Mouse (Mus musculus): ENCODE data around the gene Maml1. TPM values are rescaled to one million over a fixed set of nuclear protein-coding genes. Genes with fewer than 3 reads are reported as not detected.

The Maml1 gene
- polyA plus RNA-seq, 1 experiment from 2014 or later = 3.8 TPM

DNA sequence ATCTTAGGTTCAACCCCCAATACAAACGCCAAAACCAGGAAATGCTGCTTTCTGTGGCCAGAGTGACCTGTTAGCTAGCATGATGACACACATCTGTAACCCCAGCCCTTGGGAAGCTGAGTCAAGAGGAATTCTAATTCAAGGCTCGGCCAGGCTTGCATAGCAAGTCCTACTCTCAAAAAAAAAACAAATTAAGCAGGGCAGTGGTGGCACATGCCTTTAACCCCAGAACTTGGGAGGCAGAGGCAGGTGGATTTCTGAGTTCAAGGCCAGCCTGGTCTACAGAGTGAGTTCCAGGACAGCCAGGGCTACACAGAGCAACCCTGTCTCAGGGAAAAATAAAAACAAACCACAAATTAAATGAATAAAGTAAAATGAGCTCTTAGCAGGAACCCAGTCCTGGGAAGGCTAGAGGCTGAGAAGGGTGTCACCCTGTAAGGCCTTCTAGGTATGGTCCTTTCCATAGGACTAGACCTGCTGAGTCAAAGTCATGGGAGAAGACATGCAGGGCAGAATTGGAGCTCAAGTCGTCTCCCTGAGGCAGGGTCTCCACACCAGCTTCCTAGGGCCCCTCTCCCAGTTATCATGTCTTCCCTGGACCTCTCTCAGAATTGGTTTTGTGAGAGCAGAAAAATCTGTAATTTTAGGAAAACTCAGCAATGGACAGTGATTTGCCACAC lies 79.9 kb downstream of the Maml1 start:
- 74% methylated on average over 3 of the region's 3 CpGs for WGBS
- Histone ChIP-seq H3K4me3 (no peak overlapping the region), H3K4me2 (replicated peaks) (no peak overlapping the region), H3K27me3 (no peaks in the 10 kb centered on the region), H3K4me1 (peaks cover 31% of the 10 kb centered on the region), H3K27ac (replicated peaks) (no peak overlapping the region), H3K9ac (replicated peaks) (no peak overlapping the region), H3K9me3 (no peaks in the 10 kb centered on the region), H3K36me3 (peaks cover 5% of the 10 kb centered on the region)
- ATAC-seq (replicated peaks) = no peak

DNA sequence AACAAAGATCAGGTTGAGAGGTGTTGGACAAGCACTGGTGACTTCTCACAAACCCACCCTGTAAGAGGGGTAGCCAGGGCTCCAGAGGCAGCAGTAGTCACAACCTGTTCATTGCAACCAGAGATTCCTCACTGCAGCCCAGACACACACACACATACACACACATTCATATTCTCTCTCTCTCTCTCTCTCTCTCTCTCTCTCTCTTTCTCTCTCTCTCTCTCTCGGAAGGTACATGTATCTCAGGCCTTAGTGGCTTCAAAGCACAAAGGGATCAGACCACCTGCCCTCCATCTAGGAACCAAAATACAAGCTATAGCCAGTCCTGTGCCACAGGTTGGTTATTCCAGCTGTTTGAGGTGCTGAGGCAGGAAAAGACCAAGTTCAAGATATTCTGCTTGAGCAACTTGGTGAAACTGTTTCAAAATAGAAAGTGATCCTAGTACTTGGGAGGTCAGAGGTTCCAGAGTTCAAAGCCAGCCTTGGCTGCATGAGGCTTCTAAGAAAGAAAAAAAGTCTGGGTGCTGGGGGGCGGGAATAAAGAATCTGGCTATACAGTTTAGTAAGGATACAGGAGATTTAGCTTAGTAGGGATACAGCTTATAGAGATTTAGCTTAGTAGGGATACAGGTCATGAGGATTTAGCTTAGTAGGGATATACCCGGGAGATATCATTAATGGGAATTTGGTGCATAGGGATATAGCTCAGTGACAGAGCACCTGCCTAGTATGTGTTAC lies 80.6 kb downstream of the Maml1 start:
- no peak for ATAC-seq (replicated peaks)
- peaks cover 31% of the 10 kb centered on the region for H3K4me1 ChIP-seq
- H3K4me2 ChIP-seq (replicated peaks) = peak overlapping the region; percentile 56
- peak overlapping the region; percentile 95; the same call in 1 of the 2 replicates for H3K27ac ChIP-seq (replicated peaks)
- H3K9me3 ChIP-seq = no peaks in the 10 kb centered on the region
- H3K27me3 ChIP-seq = no peaks in the 10 kb centered on the region
- H3K9ac ChIP-seq (replicated peaks) = no peak overlapping the region
- peaks cover 12% of the 10 kb centered on the region for H3K36me3 ChIP-seq
- WGBS = 85% methylated on average over 3 of the region's 3 CpGs
- peak overlapping the region; percentile 90; the same call in 1 of the 2 replicates for H3K4me3 ChIP-seq

DNA sequence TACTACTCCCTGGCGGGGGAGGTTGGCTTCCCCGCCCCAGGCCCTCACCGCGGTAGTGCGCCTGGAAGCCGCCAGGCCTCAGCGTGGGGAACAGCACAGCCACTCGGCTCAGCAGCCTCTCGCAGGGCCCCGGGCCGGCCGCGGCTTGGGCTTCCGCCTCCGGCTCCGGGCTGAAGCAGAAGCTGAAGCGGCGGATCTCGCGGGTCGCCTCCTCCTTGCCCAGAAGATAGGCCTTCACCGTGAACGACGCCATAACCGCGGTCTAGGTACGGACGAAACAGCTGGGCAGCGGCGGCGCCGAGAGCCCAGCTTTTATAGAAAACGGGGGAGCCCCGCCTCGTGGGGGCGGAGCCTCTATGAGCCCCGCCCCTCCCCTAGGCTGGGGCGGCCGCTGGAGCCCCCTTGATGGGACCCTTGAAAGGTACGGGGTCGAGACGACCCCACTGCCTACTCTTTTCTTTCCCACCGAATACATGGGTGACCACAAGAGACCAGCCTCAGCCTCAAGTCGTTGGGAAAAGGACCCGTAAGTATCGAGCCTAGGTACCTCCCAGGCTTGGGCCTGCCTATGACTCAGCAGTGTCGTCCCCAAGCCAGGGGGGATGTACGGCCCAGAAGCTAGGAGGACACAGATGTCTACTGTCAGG lies 81.5 kb downstream of the Maml1 start, which contains the start of the genes Sqstm1 and Mgat4b:
TSS of gene Sqstm1 (minus strand) at position 323 of the 647 bp plus-strand sequence.
TSS of gene Mgat4b (plus strand) at position 386 of the 647 bp plus-strand sequence.
- ATAC-seq (replicated peaks) = peak; percentile 76
- under 1% methylated on average over 48 of the region's 48 CpGs for WGBS

DNA sequence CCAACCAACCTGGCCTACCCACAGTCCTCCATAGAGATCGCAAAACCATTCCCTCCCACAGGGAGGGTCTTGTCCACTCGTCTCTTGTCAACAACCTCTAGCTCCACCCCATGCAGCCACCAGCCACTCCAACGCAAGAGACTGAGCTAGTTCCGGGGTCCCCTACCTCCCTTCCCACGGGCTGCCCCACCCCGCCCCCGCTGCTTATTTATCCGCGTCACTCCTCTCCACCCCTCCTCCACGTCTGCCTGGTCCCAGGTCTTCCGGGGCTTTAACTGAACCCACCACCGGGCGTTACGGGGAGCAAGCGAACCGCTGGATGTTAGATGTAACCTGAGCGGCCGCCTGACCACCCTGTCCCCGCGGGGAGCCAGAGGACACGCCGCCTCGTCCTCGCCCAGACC lies 82.0 kb downstream of the Maml1 start:
- peak overlapping the region; percentile 93 for H3K9ac ChIP-seq (replicated peaks)
- H3K27ac ChIP-seq (replicated peaks) = peak overlapping the region; percentile 95
- H3K27me3 ChIP-seq = no peaks in the 10 kb centered on the region
- H3K36me3 ChIP-seq = peaks cover 26% of the 10 kb centered on the region
- WGBS = under 1% methylated on average over 24 of the region's 24 CpGs
- peak overlapping the region; percentile 90 for H3K4me3 ChIP-seq
- H3K4me2 ChIP-seq (replicated peaks) = peak overlapping the region; percentile 56
- ATAC-seq (replicated peaks) = peak; percentile 94
- H3K4me1 ChIP-seq = peaks cover 25% of the 10 kb centered on the region
- no peaks in the 10 kb centered on the region for H3K9me3 ChIP-seq

More for the DNA sequence above, 81.5 kb downstream of the Maml1 start, which contains the start of the genes Sqstm1 and Mgat4b:
- Histone ChIP-seq H3K4me1 (peaks cover 30% of the 10 kb centered on the region), H3K36me3 (peaks cover 20% of the 10 kb centered on the region), H3K4me3 (peak within 1 kb of the TSS; percentile 90), H3K27me3 (no peaks in the 10 kb centered on the region), H3K9me3 (no peaks in the 10 kb centered on the region), H3K9ac (replicated peaks) (peak within 1 kb of the TSS; percentile 93), H3K4me2 (replicated peaks) (peak within 1 kb of the TSS; percentile 56), H3K27ac (replicated peaks) (peak within 1 kb of the TSS; percentile 95)

DNA sequence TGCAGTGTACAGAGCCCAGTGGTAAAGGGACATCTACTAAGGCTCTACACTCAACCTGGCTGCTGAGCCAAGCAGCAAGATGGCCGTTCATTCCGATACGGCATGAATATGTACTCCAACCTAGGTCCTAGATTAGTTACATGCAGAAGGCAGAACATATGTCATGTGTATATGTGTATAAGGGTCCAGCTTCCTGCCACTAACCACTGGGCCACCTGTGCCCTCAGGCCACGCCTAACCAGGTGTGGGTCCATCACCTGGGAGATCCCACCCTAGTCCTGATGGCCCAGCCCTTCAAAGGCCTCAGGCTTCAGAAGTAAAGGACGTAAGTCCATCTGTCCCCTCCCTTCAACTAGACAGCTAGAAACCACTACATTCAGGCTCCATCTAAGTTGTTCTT lies 84.1 kb downstream of the Maml1 start:
- H3K4me1 ChIP-seq = peaks cover 22% of the 10 kb centered on the region
- peaks cover 43% of the 10 kb centered on the region for H3K36me3 ChIP-seq
- no peaks in the 10 kb centered on the region for H3K9me3 ChIP-seq
- no peak for ATAC-seq (replicated peaks)
- no peaks in the 10 kb centered on the region for H3K27me3 ChIP-seq
- no peak overlapping the region for H3K4me3 ChIP-seq
- no peak overlapping the region for H3K27ac ChIP-seq (replicated peaks)
- H3K9ac ChIP-seq (replicated peaks) = no peak overlapping the region
- no peak overlapping the region for H3K4me2 ChIP-seq (replicated peaks)
- 96% methylated on average over 5 of the region's 5 CpGs for WGBS

DNA sequence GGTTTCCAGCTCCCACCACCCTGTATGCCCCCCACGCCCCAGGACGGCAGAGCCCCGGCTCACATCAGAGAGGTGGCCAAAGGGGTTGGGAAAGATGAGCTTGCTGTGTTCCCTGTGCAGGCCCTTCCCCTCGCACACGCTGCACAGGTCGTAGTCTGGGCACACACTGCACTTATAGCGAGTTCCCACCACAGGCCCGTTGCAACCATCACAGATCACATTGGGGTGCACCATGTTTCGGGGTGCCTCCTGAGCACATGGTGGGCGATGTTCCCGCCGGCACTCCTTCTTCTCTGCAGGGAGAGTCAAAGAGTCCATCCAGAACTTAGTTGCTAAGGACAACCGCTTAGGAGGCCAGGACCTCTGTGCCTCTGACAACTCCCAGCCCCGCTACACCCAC lies 84.8 kb downstream of the Maml1 start:
- H3K4me1 ChIP-seq = peaks cover 20% of the 10 kb centered on the region
- no peak overlapping the region for H3K4me2 ChIP-seq (replicated peaks)
- no peak overlapping the region for H3K4me3 ChIP-seq
- no peaks in the 10 kb centered on the region for H3K27me3 ChIP-seq
- ATAC-seq (replicated peaks) = no peak
- no peak overlapping the region for H3K9ac ChIP-seq (replicated peaks)
- peaks cover 50% of the 10 kb centered on the region for H3K36me3 ChIP-seq
- WGBS = 96% methylated on average over 14 of the region's 14 CpGs
- H3K9me3 ChIP-seq = no peaks in the 10 kb centered on the region
- H3K27ac ChIP-seq (replicated peaks) = no peak overlapping the region

DNA sequence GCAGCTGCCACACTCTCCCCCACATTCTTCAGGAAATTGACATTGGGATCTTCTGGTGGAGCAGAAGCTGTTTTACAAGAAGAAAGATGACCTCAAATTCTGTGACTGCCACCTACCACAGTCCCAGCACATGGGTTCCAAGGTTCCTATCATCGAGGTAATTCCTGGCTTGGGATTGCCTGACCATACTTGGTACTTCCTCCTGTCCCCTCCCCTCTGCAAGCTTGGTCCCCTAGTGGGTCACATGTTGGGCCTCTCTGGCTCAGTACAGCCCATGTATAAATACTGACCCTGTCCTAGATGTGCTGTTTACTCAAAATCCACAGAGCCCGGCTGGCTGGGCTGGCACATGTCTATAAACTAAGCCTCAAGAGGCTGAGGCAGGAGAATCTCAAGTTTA lies 86.1 kb downstream of the Maml1 start:
- ATAC-seq (replicated peaks) = no peak
- H3K36me3 ChIP-seq = peaks cover 63% of the 10 kb centered on the region
- H3K9ac ChIP-seq (replicated peaks) = no peak overlapping the region
- WGBS = 94% methylated on average over 2 of the region's 2 CpGs
- H3K4me3 ChIP-seq = no peak overlapping the region
- no peaks in the 10 kb centered on the region for H3K27me3 ChIP-seq
- no peak overlapping the region for H3K27ac ChIP-seq (replicated peaks)
- H3K9me3 ChIP-seq = no peaks in the 10 kb centered on the region
- H3K4me2 ChIP-seq (replicated peaks) = no peak overlapping the region
- peaks cover 18% of the 10 kb centered on the region for H3K4me1 ChIP-seq

Small RNA genes within 50 kb of the gene (microRNA-seq; reads per million reads assigned to microRNA genes)
- gene Mir6919 = 1.1 reads per million

Other genes starting within 250 kb of the Maml1 start
- gene Tbc1d9b, start 160.9 kb downstream of the Maml1 start, polyA plus RNA-seq (2015; fragmentation: Nextera tagmentation; extraction: Ambion mirVana) = 37.0 and 37.5 TPM in 2 replicates
- gene Mrnip, start 117.9 kb downstream of the Maml1 start, polyA plus RNA-seq (2015; fragmentation: Nextera tagmentation; extraction: Ambion mirVana) = 28.6 and 31.9 TPM in 2 replicates
- gene Sqstm1, start 81.5 kb downstream of the Maml1 start, polyA plus RNA-seq (2015; fragmentation: Nextera tagmentation; extraction: Ambion mirVana) = 285 and 303 TPM in 2 replicates
- 40.3 and 46.3 TPM in 2 replicates for gene Mgat4b, start 81.4 kb downstream of the Maml1 start, polyA plus RNA-seq (2015; fragmentation: Nextera tagmentation; extraction: Ambion mirVana)
- gene Ltc4s, start 53.7 kb downstream of the Maml1 start, polyA plus RNA-seq (2015; fragmentation: Nextera tagmentation; extraction: Ambion mirVana) = 2.4 and 3.1 TPM in 2 replicates
- 241 and 250 TPM in 2 replicates for gene Canx, start 33.4 kb upstream of the Maml1 start, polyA plus RNA-seq (2015; fragmentation: Nextera tagmentation; extraction: Ambion mirVana)
- gene Cby3, start 62.2 kb upstream of the Maml1 start, polyA plus RNA-seq (2015; fragmentation: Nextera tagmentation; extraction: Ambion mirVana) = 1.2 and 1.9 TPM in 2 replicates
- 664 and 668 TPM in 2 replicates for gene Hnrnph1, start 84.7 kb upstream of the Maml1 start, polyA plus RNA-seq (2015; fragmentation: Nextera tagmentation; extraction: Ambion mirVana)
- 29.5 and 30.0 TPM in 2 replicates for gene Rufy1, start 138.8 kb upstream of the Maml1 start, polyA plus RNA-seq (2015; fragmentation: Nextera tagmentation; extraction: Ambion mirVana)

All from forebrain, embryonic 15.5 days (tissue).